Mouse (Mus musculus) right cerebral cortex, postnatal 4 days (tissue): Measurements from ENCODE around the gene Ccr5.
"Not testable (repeated sequence)": the region's sequence is repeated elsewhere in the genome, so short reads cannot be mapped to it uniquely, and the experiment has no call there.

Experiments
- DNase-seq: peaks from one replicate; pipeline ENCODE4 v3.0.0-alpha.2; 2022

The Ccr5 gene

GRCm38 (mm10) chr9:124121387-124122184 lies at the start of gene Ccr5:
Gene Ccr5 (plus strand): TSS chr9:124121543.
- no peak for DNase-seq

- DNase-seq: no peak
These were observed 41.5 kb upstream of the Ccr5 start for GRCm38 (mm10) chr9:124079803-124080202.

- not testable (repeated sequence) for DNase-seq
These were observed 40.9 kb upstream of the Ccr5 start for GRCm38 (mm10) chr9:124080471-124080870.

- no peak for DNase-seq
These were observed 30.9 kb upstream of the Ccr5 start for GRCm38 (mm10) chr9:124090441-124090840.

GRCm38 (mm10) chr9:124099127-124099526 lies 22.2 kb upstream of the Ccr5 start:
- DNase-seq: no peak

GRCm38 (mm10) chr9:124100357-124100756 lies 21.0 kb upstream of the Ccr5 start:
- no peak for DNase-seq

GRCm38 (mm10) chr9:124101723-124102122 lies 19.6 kb upstream of the Ccr5 start, which contains the start of gene Ccr2:
Gene Ccr2 (plus strand): TSS chr9:124101950.
- DNase-seq: no peak

- DNase-seq: no peak
These were observed 18.1 kb upstream of the Ccr5 start for GRCm38 (mm10) chr9:124103199-124103598.

- DNase-seq: no peak
These were observed 16.1 kb upstream of the Ccr5 start for GRCm38 (mm10) chr9:124105196-124105595.

GRCm38 (mm10) chr9:124107232-124107631 lies 14.1 kb upstream of the Ccr5 start:
- DNase-seq: no peak

- DNase-seq: no peak
These were observed 12.8 kb upstream of the Ccr5 start for GRCm38 (mm10) chr9:124108356-124109127.

GRCm38 (mm10) chr9:124111997-124112396 lies 9.3 kb upstream of the Ccr5 start:
- DNase-seq: no peak

GRCm38 (mm10) chr9:124112591-124113239 lies 8.6 kb upstream of the Ccr5 start:
- no peak for DNase-seq

GRCm38 (mm10) chr9:124113777-124114176 lies 7.6 kb upstream of the Ccr5 start:
- no peak for DNase-seq

GRCm38 (mm10) chr9:124118489-124118888 lies 2.9 kb upstream of the Ccr5 start:
- DNase-seq: no peak

- DNase-seq: no peak
These were observed 4.2 kb downstream of the Ccr5 start for GRCm38 (mm10) chr9:124125576-124125975.

- DNase-seq: no peak
These were observed 5.0 kb downstream of the Ccr5 start for GRCm38 (mm10) chr9:124126373-124126772.

- no peak for DNase-seq
These were observed 6.1 kb downstream of the Ccr5 start for GRCm38 (mm10) chr9:124127412-124127811.

- DNase-seq: peak; percentile 4
These were observed 7.0 kb downstream of the Ccr5 start for GRCm38 (mm10) chr9:124128379-124128778.

GRCm38 (mm10) chr9:124132899-124133298 lies 11.6 kb downstream of the Ccr5 start:
- not testable (repeated sequence) for DNase-seq

GRCm38 (mm10) chr9:124134919-124135318 lies 13.6 kb downstream of the Ccr5 start:
- DNase-seq: not testable (repeated sequence)

- DNase-seq: no peak
These were observed 16.3 kb downstream of the Ccr5 start for GRCm38 (mm10) chr9:124137619-124138018.

- DNase-seq: no peak
These were observed 16.9 kb downstream of the Ccr5 start for GRCm38 (mm10) chr9:124138055-124138775.
